In the genomic region with DNA sequence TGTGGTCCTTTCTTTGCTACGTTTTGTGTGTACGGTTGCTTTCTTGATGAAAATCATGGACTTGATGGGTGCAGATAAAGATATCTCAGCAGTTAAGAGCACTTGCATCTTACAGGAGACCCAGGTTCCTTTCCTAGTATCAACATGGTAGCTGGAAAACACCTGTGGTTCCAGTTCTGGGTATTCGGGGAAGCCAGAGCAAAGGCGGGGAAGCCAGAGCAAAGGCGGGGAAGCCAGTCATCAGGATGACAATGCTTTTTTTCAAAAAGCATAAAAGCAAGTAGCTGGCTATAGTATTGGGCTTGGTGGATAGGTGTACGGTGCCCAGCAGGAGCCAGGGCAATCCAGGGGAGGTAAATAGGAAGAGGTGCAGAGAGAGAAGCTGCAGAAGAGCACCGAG, we compare ENCODE assay signal across 21 mouse cellular contexts.
DNase-seq lines count a peak whose midpoint lies in the region; ATAC-seq and TF ChIP-seq lines count a peak whose summit lies in the region.
"Had no signal": no experiment of that assay in that cellular context is flagged by ENCODE, and none has a peak within 500 bp of the region (broad histone marks: within the 10 kb centered on the region; RNA-seq: fewer than 3 reads in every experiment).

No protein-coding gene starts in this region.

- no peak overlapping the region for H3K4me3 ChIP-seq in forebrain, embryonic 12.5 days (replicated peaks)
- no peak overlapping the region for H3K4me3 ChIP-seq in forebrain, embryonic 16.5 days (replicated peaks; ENCODE audit: low read length)
- no peak overlapping the region for H3K4me3 ChIP-seq in forebrain, embryonic 15.5 days
- no peak overlapping the region for H3K4me3 ChIP-seq in forebrain, embryonic 13.5 days
- no peak overlapping the region for H3K4me3 ChIP-seq in stomach, embryonic 16.5 days (replicated peaks; ENCODE audit: low read length)
- H3K4me3 ChIP-seq in stomach, postnatal 0 days (ENCODE audit: low read depth, low read length), result no peak overlapping the region
- H3K4me3 ChIP-seq in limb, embryonic 10.5 days, result no peak overlapping the region
- H3K4me3 ChIP-seq: embryonic facial prominence, embryonic 10.5 days; embryonic facial prominence, embryonic 12.5 days; erythroblast, embryonic 14.5 days had no signal

- no peak overlapping the region for H3K9ac ChIP-seq in forebrain, embryonic 12.5 days
- no peak overlapping the region for H3K9ac ChIP-seq in forebrain, embryonic 16.5 days (replicated peaks; ENCODE audit: low read depth, low read length)
- H3K9ac ChIP-seq in forebrain, embryonic 15.5 days (replicated peaks), result no peak overlapping the region
- H3K9ac ChIP-seq in forebrain, embryonic 13.5 days, result no peak overlapping the region
- no peak overlapping the region for H3K9ac ChIP-seq in stomach, embryonic 16.5 days (ENCODE audit: low read length)
- no peak overlapping the region for H3K9ac ChIP-seq in stomach, postnatal 0 days (ENCODE audit: low read length)
- H3K9ac ChIP-seq: embryonic facial prominence, embryonic 12.5 days had no signal

- no peak for ATAC-seq in forebrain, embryonic 12.5 days (ENCODE audit: low FRiP score)
- ATAC-seq in forebrain, embryonic 16.5 days, result no peak
- no peak for ATAC-seq in forebrain, embryonic 15.5 days (replicated peaks)
- no peak for ATAC-seq in forebrain, embryonic 13.5 days
- no peak for ATAC-seq in stomach, embryonic 16.5 days (ENCODE audit: insufficient read depth, low FRiP score)
- ATAC-seq in stomach, postnatal 0 days (ENCODE audit: low FRiP score, low TSS enrichment), result no peak
- ATAC-seq: activated CD4-positive, CD25-positive, alpha-beta regulatory T cell, adult 4 months; Patski had no signal

- H3K27me3 ChIP-seq in forebrain, embryonic 12.5 days, result no peaks in the 10 kb centered on the region
- H3K27me3 ChIP-seq in forebrain, embryonic 16.5 days (replicated peaks; ENCODE audit: control insufficient read depth, insufficient read depth, low read length), result no peaks in the 10 kb centered on the region
- no peaks in the 10 kb centered on the region for H3K27me3 ChIP-seq in forebrain, embryonic 15.5 days
- H3K27me3 ChIP-seq in forebrain, embryonic 13.5 days, result no peaks in the 10 kb centered on the region
- no peaks in the 10 kb centered on the region for H3K27me3 ChIP-seq in stomach, embryonic 16.5 days (ENCODE audit: control insufficient read depth, insufficient read depth, low read length)
- H3K27me3 ChIP-seq in stomach, postnatal 0 days (ENCODE audit: control insufficient read depth, insufficient read depth, low read length), result no peaks in the 10 kb centered on the region
- no peaks in the 10 kb centered on the region for H3K27me3 ChIP-seq in limb, embryonic 10.5 days (ENCODE audit: low read depth, poor library complexity, severe bottlenecking)
- H3K27me3 ChIP-seq: embryonic facial prominence, embryonic 12.5 days; Patski had no signal

- TF ChIP-seq CTCF in stomach, postnatal 0 days (IDR thresholded peaks at IDR 0.05; ENCODE audit: low read depth), result no peak

- no peak overlapping the region for H3K4me2 ChIP-seq in forebrain, embryonic 12.5 days
- no peak overlapping the region for H3K4me2 ChIP-seq in forebrain, embryonic 16.5 days (ENCODE audit: low read length)
- no peak overlapping the region for H3K4me2 ChIP-seq in forebrain, embryonic 15.5 days (replicated peaks)
- no peak overlapping the region for H3K4me2 ChIP-seq in forebrain, embryonic 13.5 days
- no peak overlapping the region for H3K4me2 ChIP-seq in stomach, embryonic 16.5 days (ENCODE audit: low read depth, low read length)
- H3K4me2 ChIP-seq in stomach, postnatal 0 days (replicated peaks; ENCODE audit: low read depth), result no peak overlapping the region
- H3K4me2 ChIP-seq: embryonic facial prominence, embryonic 12.5 days had no signal

- DNase-seq in stomach, postnatal 0 days (ENCODE audit: low spot score), result no peak
- peak; percentile 17 for DNase-seq in limb, embryonic 10.5 days (ENCODE audit: low spot score)
- DNase-seq in kidney, postnatal 36 days, result no peak
- DNase-seq: adrenal gland, adult 8-10 months; adrenal gland, postnatal 14 days; adrenal gland, postnatal 36 days; cerebellum, adult 11-12 months; cerebellum, adult 8-10 months; cerebellum, adult 9-11 months; cerebellum, postnatal 25 days had no signal

- no peaks in the 10 kb centered on the region for H3K36me3 ChIP-seq in forebrain, embryonic 12.5 days (replicated peaks)
- H3K36me3 ChIP-seq in forebrain, embryonic 16.5 days (ENCODE audit: control insufficient read depth, insufficient read depth), result no peaks in the 10 kb centered on the region
- no peaks in the 10 kb centered on the region for H3K36me3 ChIP-seq in forebrain, embryonic 15.5 days
- H3K36me3 ChIP-seq in forebrain, embryonic 13.5 days (ENCODE audit: poor library complexity, severe bottlenecking), result no peaks in the 10 kb centered on the region
- no peaks in the 10 kb centered on the region for H3K36me3 ChIP-seq in stomach, embryonic 16.5 days (ENCODE audit: control insufficient read depth, insufficient read depth, low read length)
- no peaks in the 10 kb centered on the region for H3K36me3 ChIP-seq in stomach, postnatal 0 days (ENCODE audit: control insufficient read depth, insufficient read depth, low read length)
- no peaks in the 10 kb centered on the region for H3K36me3 ChIP-seq in limb, embryonic 10.5 days
- H3K36me3 ChIP-seq: embryonic facial prominence, embryonic 12.5 days; G1E had no signal

- TF ChIP-seq EP300 in stomach, postnatal 0 days (optimal IDR thresholded peaks at IDR 0.05), result no peak

- 90% methylated on average over 7 of the region's 7 CpGs for WGBS in forebrain, embryonic 12.5 days
- WGBS in forebrain, embryonic 16.5 days, result 84% methylated on average over 7 of the region's 7 CpGs
- 87% methylated on average over 7 of the region's 7 CpGs for WGBS in forebrain, embryonic 15.5 days
- WGBS in forebrain, embryonic 13.5 days, result 88% methylated on average over 7 of the region's 7 CpGs
- WGBS in stomach, embryonic 16.5 days, result 89% methylated on average over 7 of the region's 7 CpGs
- WGBS in stomach, postnatal 0 days, result 75% methylated on average over 7 of the region's 7 CpGs
- WGBS in limb, embryonic 10.5 days, result 95% methylated on average over 7 of the region's 7 CpGs

- no peaks in the 10 kb centered on the region for H3K9me3 ChIP-seq in forebrain, embryonic 12.5 days
- H3K9me3 ChIP-seq in forebrain, embryonic 16.5 days (ENCODE audit: control insufficient read depth, low read length), result no peaks in the 10 kb centered on the region
- no peaks in the 10 kb centered on the region for H3K9me3 ChIP-seq in forebrain, embryonic 15.5 days
- H3K9me3 ChIP-seq in forebrain, embryonic 13.5 days (replicated peaks), result no peaks in the 10 kb centered on the region
- H3K9me3 ChIP-seq in stomach, embryonic 16.5 days (replicated peaks; ENCODE audit: control insufficient read depth, low read length), result no peaks in the 10 kb centered on the region
- no peaks in the 10 kb centered on the region for H3K9me3 ChIP-seq in stomach, postnatal 0 days (ENCODE audit: control insufficient read depth, low read length)
- H3K9me3 ChIP-seq in limb, embryonic 10.5 days (replicated peaks), result no peaks in the 10 kb centered on the region
- H3K9me3 ChIP-seq: embryonic facial prominence, embryonic 10.5 days; embryonic facial prominence, embryonic 12.5 days had no signal

- 0 out of 2 replicates have a peak overlapping the region, but pooled peaks have one; percentile 19 for H3K27ac ChIP-seq in forebrain, embryonic 12.5 days
- no peak overlapping the region for H3K27ac ChIP-seq in forebrain, embryonic 16.5 days (ENCODE audit: low read length)
- peak overlapping the region; percentile 34; the same call in 1 of the 2 replicates for H3K27ac ChIP-seq in forebrain, embryonic 15.5 days (replicated peaks)
- H3K27ac ChIP-seq in forebrain, embryonic 13.5 days, result no peak overlapping the region
- 0 out of 2 replicates have a peak overlapping the region, but pooled peaks have one; percentile 28 for H3K27ac ChIP-seq in stomach, embryonic 16.5 days (ENCODE audit: low read length)
- H3K27ac ChIP-seq in stomach, postnatal 0 days (replicated peaks), result no peak overlapping the region
- no peak overlapping the region for H3K27ac ChIP-seq in limb, embryonic 10.5 days
- H3K27ac ChIP-seq: embryonic facial prominence, embryonic 10.5 days; embryonic facial prominence, embryonic 12.5 days had no signal

- peaks cover 27% of the 10 kb centered on the region for H3K4me1 ChIP-seq in forebrain, embryonic 12.5 days
- H3K4me1 ChIP-seq in forebrain, embryonic 16.5 days (replicated peaks; ENCODE audit: control insufficient read depth, insufficient read depth, low read length), result peaks cover 36% of the 10 kb centered on the region
- H3K4me1 ChIP-seq in forebrain, embryonic 15.5 days, result peaks cover 59% of the 10 kb centered on the region
- H3K4me1 ChIP-seq in forebrain, embryonic 13.5 days, result peaks cover 64% of the 10 kb centered on the region
- H3K4me1 ChIP-seq in stomach, embryonic 16.5 days (ENCODE audit: control insufficient read depth, insufficient read depth, low read length), result no peaks in the 10 kb centered on the region
- H3K4me1 ChIP-seq in stomach, postnatal 0 days (replicated peaks; ENCODE audit: control insufficient read depth, insufficient read depth), result no peaks in the 10 kb centered on the region
- H3K4me1 ChIP-seq in limb, embryonic 10.5 days, result peaks cover 28% of the 10 kb centered on the region

Comparison
In these comparisons a context has a peak if more than half of its experiments do, and no peak if none do; other contexts are left out.
1. H3K27ac ChIP-seq: peak in forebrain, embryonic 12.5 days (single experiment), forebrain, embryonic 15.5 days (single experiment) and stomach, embryonic 16.5 days (single experiment); none in forebrain, embryonic 16.5 days (single experiment), forebrain, embryonic 13.5 days (single experiment), stomach, postnatal 0 days (single experiment) and limb, embryonic 10.5 days (single experiment).